Mouse (Mus musculus) heart, postnatal 25 days (tissue): Measurements from ENCODE around the gene Zfp366. TPM values are rescaled to one million over a fixed set of nuclear protein-coding genes. Genes with fewer than 3 reads are reported as not detected.
A peak's percentile ranks its signal among the peaks of the same experiment; 100 is the strongest.

ENCODE experiments used
- DNase-seq: peaks from one replicate; pipeline ENCODE4 v3.0.0; 2022; ENCODE audit warnings: low spot score
- intact Hi-C: fragments of 180-260 bp; cut with DNase I; formaldehyde crosslinking; loops from one replicate; pipeline ENCODE4 v1.15.1; 2025
- total RNA-seq, 2 experiments: library from RNA; stranded (reverse); gene quantifications; 2 replicates each; pipeline ENCODE4 v1.2.3; 2021

Zfp366 gene
- total RNA-seq, 2 experiments from 2014 or later: 8.9 to 11.6 TPM

DNA sequence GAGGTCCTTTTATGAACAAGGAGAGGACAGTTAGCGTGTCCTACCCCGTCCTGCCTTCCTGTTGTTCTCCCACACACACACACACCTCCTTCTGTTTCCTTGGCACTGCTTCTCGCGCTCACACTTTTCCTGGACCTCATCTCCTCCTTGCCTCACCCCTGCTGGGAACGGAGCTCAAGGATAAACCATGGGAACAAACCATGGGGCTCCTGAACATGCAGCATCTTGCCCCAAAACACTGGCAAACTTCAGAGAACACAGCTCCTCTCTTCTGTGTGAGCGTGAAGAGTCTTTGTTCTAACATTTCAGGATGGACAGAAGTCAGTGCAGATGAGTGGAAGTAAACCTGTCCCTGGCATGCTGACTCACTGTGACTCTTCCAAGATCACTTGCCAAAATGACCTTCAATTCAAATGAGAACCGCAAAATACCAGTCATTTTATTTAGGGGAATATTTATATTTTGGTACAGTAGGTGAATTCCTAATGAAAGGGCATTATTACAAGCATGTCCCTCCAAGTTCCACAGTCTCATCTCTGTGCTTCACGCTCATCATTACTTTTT, 38.8 kb downstream of the Zfp366 start:
- DNase-seq: no peak
- intact Hi-C loops: no loop called here

DNA sequence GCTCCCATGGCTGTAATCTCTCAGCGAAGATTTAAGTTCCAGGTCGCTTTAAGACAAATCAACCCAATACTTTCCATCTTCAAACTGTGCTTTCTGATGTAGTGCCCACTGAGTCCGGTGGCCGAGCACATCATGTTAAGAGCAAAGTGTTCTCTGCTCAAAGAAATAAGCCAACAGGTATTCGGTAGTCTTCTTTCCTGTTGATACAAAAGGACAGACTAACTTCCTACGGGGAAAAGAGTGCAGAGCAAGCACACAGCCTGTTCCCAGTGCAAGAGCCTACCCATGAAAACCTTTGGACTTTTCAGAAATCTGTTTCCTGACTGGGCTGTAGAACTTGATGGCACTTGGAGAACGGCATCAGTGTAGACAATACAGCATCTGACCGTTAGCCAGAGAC, 39.3 kb downstream of the Zfp366 start:
- DNase-seq: no peak
- intact Hi-C loops: no loop called here

DNA sequence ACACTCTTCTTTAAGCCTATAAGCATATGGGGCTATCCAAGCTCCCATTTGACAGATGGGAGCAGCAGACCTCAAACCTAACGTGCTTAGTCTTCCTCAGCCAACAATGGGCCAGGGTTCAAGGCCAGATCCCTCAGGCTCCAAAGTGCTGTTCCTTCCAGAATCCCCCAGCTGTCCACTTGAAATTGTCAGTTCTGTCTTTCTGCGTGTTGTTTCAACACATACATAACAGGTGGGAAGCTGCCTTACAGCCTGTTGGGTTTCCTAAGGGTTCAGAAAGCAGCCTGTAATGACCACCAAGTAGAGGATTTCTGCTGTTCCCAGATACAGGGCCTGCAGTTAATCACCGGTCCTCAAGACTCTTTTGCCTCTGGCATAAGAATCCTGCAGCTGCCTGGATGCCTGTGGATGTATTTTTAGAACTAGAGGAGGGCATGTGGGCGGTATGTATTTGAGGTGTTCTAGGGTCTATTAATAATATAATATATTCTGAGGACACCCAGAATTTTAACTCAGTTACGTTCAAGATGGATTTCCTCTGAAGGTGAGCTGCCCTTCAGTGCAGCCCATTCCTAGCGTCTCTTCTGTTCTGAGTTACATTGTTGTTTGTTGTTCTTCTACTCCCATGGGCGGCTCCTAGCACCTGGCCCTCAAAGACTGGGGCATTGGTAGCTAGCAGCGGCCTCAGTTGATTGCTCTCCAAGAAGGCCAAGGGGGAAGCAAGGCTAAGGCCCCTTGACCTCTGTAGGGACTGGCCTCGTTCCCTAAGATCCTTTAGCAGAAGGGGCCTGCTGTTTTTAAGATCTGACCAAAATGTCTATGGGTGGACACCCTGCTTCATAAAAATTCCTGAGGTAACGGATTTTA, 41.0 kb downstream of the Zfp366 start:
- no peak for DNase-seq
- intact Hi-C loops: no loop called here

DNA sequence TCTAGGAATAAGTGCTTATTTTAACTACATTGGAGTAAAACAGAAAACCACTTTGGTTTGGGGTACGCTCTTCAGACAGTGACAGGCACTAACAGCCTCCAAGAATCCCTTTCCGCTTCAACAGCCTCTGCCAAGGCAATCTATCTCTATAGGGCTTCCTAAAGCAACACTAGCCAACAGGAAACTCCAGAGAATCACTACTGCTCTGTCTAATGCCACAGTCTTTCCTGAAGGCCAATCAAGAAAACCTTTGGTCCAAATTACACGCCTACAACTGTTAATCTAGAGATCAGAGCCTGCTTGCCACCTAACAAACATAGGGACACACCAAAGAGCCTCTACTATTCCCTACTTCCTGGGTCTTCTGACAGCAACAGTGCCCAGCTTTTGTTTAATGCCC, 42.2 kb downstream of the Zfp366 start:
- DNase-seq: no peak
- intact Hi-C loops: no loop called here

DNA sequence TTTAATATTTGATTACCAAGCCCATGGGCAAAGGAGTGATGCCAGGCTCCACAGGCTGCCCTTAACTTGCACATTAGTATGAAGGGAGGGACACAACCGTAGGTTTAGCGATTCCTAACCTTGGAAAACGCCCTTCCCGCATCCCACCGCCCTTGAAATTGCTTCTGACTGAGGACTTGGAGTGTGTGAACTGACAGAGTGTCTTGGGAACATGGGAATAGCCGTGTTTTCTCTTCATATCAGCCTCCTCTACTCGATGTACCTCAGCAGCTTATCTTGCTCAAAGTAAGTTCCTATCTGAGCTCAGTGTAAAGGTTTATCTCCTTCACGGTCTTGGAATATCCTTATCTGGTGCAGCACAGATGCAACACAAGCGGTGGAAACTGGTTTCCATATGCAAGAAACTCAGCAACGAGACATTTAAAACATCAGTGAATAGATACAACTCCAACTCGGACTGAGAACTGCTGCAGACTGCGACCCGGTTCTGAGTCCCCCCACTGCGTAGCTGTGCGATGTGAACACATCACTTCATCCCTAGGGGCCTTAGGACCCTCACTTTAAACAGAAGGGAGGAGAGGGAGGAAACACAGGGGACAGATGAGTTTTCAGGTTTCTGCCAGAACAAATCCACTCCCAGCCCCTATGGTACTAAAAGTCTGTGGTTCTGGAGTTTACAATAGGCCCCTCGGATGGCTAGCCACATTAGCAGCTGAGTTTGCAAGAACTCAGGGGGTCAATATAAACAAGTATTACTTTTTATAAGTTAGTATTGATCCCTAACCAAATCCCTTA, 43.0 kb downstream of the Zfp366 start:
- intact Hi-C loops: no loop called here
- DNase-seq: no peak

DNA sequence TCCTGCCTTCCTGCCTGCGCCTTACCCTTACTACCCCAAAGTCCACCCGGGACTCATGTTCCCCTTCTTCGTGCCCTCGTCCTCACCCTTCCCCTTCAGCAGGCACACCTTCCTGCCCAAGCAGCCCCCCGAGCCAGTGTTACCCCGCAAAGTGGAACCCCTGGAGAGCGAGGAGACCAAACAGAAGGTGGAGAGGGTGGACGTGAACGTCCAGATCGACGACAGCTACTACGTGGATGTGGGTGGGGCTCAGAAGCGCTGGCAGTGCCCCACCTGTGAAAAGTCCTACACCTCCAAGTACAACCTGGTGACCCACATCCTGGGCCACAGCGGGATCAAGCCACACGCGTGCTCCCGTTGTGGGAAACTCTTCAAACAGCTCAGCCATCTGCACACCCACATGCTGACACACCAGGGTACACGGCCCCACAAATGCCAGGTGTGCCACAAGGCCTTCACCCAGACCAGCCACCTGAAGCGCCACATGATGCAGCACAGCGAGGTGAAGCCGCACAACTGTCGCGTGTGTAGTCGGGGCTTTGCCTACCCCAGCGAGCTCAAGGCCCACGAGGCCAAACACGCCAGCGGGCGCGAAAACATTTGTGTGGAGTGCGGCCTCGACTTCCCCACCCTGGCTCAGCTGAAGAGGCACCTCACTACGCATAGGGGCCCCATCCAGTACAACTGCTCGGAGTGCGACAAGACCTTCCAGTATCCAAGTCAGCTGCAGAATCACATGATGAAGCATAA, 44.4 kb downstream of the Zfp366 start:
- intact Hi-C loops: no loop called here
- DNase-seq: no peak

DNA sequence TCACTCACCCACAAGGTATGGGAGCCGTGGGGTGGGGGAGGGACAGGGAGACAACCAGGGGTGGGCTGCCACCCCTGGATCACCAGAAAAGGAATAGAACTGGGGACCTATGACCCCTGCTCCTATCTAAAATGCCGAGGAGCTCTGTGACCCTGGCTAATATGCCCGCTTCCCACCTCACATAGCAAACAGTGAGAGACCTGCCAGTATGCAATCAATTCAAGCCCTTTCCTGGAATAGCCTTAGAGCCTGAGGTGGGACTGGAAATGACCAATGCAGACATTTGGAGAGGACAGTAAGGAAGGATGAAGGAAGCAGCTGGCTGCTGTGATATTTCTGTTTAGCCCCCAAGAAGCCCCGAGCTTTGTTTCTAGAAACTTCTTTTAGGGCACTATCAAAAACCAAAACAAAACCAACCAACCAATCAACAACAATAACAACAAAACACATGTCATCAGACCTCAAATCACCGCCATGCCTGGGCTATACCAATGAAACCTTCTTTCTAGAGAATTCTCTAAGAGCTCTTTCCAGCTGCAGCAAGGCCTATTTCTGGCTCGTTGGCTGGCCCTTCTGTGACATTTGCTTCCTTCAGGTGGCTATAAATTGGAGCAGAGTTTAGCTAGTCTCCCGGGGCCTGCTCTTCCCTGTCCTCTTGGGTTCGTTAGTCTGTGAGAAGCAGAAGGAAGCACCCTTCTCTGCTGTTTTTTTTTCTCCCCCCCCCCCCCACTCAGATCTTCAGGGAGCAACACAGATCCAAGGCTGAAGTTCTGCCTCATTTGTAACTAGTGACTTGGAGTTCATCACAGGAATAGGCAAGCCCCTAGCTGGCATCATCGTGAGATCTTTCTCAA, 45.2 kb downstream of the Zfp366 start:
- DNase-seq: no peak
- intact Hi-C loops: loop anchor here (2.0 kb wide), 1 partner anchor 39 kb away; no protein-coding TSS in a partner anchor

DNA sequence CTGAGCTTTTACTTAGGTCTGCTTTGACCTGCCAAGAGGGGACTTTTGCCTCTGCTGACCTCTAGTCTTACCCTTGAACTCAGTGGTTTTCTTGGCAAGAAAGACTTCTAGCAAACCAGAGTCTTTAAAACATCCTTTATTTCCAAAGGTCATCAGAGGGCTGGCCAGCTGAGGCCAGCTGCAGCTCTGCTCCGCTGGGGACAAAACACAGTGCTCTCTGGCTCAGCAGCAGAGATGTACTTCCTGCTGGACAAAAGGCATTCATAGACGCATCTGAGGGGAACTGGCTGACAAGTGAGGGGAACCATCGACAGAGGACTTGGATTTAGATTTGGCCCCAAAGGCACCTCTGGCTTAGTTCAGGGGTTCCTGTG, 45.9 kb downstream of the Zfp366 start:
- intact Hi-C loops: loop anchor here (2.0 kb wide), 1 partner anchor 40 kb away; no protein-coding TSS in a partner anchor
- DNase-seq: peak; percentile 61

DNA sequence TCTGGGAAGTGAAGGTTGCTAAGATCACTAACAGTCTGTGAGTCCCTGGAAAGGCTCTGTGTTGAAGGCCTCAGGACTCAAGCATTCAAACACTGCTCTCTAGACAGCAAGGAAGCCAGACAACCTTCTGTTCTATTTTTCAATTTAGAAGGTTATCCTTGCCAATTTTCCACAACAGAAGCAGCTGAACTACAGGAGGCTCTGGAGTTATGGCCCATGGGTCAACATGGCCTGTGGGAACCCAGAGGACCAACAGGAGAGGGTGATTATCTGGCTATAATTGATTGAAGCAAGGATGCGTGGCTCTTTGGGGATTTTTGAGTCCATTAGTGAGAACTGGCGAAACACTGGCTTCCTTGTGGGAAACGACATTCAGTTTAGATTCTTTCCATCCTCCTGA, 48.7 kb downstream of the Zfp366 start:
- intact Hi-C loops: no loop called here
- DNase-seq: no peak

DNA sequence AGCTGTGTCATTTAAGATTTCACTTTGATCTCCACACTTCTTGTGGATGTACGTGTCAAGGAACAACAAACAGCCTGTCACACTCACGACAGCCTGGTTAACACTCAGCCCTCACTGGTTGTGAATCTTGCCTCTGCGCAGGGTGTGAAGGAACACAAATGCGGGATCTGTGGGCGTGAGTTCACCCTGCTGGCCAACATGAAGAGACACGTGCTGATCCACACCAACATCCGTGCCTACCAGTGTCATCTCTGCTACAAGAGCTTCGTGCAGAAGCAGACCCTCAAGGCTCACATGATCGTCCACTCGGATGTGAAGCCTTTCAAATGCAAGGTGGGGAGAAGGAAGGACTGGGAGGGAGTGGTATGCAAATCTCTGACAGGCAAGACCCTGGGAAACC, 49.3 kb downstream of the Zfp366 start:
- intact Hi-C loops: no loop called here

DNA sequence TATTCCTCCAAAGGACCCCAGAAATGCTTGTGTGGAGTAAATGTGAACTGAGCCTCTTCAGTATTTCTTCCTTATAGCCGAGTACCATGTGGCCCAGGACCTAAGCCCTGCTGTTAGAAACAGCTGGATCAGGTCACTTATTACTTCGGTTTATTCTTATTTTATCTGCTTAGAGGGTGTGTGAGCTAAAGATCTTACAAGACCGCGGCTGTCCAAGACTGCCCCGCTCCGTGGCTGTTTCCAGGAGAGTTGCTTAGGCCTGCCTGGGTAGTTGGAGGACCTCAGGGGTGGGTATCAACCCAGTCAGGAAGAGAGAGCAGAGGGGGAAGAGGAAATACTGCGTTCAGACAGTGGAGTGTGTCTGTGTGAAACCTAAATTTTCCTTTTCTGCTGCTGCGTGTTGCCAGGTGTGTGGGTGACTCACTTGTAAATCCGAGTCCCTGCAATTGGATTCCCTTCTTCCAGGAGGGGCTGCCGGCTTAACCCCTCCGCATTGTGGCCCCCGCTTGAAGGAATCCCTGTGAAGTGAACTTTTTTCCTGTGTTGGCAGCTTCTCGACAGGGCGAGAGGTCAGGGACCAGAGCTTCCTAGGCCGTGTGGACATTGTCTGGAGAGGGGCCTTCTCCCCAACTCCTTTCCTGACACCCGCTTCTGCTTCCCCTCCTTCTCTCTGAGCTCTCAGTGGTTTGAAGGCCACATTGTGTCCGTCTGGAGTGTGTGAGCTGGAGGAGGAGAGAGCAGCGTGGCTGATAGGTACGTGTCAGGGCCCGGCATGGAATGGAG, 51.0 kb downstream of the Zfp366 start:
- no peak for DNase-seq
- intact Hi-C loops: loop anchor here (2.0 kb wide), 1 partner anchor 51 kb away; the partner anchor contains the start of gene Zfp366

More for the DNA sequence above, 49.3 kb downstream of the Zfp366 start:
- no peak for DNase-seq

DNA sequence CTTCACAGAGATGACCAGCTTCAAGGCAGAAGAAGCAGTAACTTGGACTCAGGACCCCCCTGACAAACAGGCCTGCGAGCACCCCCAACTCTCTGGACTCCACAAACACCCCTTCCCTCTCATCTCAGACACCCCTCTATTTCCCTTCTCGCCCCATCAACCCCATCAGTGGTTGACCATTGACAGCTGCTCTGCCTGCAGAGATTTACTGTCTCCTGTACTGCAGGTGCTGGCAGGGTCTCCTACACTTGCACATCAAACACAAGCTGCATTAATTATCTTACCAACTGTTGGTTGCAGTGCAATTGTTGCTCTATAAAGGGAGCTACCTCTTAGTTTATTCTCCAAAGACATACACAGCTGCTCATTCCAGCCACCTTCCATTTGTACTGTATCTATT, 51.6 kb downstream of the Zfp366 start:
- intact Hi-C loops: loop anchor here (2.0 kb wide), 1 partner anchor 51 kb away; the partner anchor contains the start of gene Zfp366
- DNase-seq: no peak

DNA sequence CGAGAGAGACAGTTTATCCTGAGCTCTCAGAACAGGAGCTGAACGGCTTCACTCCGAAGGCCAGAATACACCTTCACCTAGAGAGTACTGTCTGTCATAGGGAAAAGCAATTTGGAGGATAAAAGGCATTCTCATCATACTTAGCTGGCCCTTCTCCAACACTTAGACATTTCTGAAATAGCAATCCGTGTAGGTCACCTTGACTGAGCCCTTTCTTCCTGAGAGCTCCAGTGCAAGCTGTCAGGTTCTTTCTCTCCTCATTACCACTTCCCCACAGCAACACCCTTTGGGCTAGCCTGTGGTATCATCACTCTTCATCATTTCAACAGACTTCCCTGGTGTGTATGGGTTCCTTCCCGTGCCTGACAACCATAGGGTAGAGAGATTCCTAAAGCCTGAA, 52.5 kb downstream of the Zfp366 start:
- intact Hi-C loops: loop anchor here (2.0 kb wide), 1 partner anchor 52 kb away; the partner anchor contains the start of gene Zfp366
- DNase-seq: no peak

DNA sequence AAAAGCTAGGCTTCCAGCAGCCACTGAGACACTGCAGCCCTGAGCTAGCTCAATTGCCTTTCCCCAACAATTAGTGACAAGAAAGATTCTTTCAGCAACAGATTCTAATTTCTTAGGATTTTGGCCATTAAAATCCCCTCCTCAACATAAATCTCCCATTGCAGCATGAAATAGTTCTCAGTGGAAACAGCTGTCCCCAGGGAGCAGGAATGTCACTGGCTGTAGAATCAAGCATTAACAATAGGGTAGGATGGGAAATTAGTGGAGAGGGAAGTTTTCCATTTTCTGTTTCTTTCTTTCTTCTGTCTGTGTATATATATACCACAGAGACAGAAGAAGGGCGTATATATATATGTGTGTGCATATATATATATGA, 53.2 kb downstream of the Zfp366 start:
- intact Hi-C loops: loop anchor here (2.0 kb wide), 2 partner anchors 17 to 53 kb away; partner anchors contain the start of gene Zfp366
- DNase-seq: no peak

DNA sequence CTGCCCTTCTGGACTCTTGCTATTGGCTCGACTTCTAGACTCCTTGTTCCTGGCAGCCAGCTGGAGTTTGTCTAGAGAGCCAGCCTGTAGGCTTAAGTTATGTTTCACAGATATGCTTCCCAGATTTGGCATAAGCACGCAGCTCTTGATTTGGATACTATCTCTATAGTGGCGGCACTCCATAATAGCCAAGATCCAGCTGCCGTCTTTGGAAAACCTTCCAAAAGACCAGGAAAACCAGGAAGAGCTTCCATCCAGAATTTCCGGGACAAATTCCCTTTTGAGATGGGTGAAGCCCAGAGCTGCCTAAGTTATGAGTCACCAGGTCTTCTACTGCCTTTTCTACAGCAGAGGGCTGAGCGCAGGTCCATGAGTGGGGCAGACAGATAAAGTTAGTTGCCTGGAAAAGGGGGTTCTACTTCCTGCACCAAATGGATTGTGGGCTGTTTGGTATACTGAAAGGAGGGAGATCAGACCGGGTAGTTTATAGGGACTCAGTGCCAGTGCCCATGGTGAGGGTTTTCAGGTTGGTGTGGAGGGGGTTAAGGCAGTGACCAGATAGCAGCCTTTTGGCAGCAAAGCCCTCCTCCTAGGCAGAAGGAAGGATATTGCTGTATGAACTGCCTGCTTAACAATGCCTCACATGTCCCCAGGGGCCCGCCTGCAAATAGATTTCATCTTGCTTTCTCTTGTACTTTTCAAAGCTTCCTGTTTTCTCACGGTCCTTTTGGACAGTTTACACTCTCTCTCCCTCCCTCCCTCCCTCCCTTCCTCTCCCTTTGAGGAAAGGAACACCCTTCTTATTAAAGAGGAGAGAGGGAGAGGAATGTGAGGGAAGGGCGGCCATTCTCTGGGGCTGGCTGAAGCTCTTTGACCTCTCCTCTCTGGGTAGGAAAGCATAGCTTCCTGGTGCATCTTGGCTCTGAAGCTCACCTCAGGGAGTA, 53.9 kb downstream of the Zfp366 start:
- intact Hi-C loops: loop anchor here (2.0 kb wide), 1 partner anchor 16 kb away; no protein-coding TSS in a partner anchor
- peak; percentile 75 for DNase-seq

DNA sequence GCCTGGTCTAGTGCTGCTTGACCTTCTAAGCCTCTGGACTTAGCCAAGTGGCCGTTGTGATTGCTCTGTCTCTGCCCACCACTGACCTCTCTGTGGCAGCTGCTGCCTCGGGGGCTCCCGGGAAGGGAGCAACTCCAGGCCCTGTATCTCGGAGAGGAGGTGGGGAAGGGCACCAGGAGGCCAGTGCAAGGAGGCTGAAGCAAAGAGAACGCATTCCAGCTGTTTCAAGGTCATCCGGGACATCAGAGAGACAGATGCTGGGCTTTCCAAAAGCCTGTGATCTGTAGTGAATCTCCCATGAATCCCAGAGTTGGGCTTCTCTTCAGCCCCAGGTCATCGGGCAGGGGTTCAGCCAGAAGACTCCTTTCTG, 54.5 kb downstream of the Zfp366 start:
- DNase-seq: no peak
- intact Hi-C loops: loop anchor here (2.0 kb wide), 1 partner anchor 16 kb away; no protein-coding TSS in a partner anchor

DNA sequence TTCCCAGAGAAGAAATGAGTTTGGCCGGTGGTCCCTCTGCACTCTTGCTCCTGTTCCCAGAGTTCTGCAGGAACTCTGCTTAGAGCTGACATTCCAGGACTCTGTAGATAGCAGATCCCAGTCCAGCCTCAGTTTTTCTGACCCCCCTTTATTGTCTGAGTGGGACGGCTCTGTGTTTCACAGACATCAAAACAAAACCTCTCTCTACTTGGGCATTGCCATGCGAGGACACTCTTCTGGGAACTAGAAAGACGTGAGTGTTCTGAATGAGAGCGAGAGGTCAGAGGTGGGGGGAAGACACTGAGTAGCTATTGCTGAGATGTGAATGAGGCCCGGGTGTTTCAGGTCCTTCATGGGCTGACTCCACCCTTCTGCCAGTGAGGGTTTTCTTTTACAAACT, 55.1 kb downstream of the Zfp366 start:
- intact Hi-C loops: loop anchor here (2.0 to 5.0 kb wide), 2 partner anchors 15 to 78 kb away; no protein-coding TSS in a partner anchor
- no peak for DNase-seq
